Mouse (Mus musculus): ENCODE measurements around the gene Umps. TPM values are rescaled to one million over a fixed set of nuclear protein-coding genes. Genes with fewer than 3 reads are reported as not detected.

The Umps gene
- polyA plus RNA-seq, 1 experiment from 2014 or later: 77.4 TPM

DNA sequence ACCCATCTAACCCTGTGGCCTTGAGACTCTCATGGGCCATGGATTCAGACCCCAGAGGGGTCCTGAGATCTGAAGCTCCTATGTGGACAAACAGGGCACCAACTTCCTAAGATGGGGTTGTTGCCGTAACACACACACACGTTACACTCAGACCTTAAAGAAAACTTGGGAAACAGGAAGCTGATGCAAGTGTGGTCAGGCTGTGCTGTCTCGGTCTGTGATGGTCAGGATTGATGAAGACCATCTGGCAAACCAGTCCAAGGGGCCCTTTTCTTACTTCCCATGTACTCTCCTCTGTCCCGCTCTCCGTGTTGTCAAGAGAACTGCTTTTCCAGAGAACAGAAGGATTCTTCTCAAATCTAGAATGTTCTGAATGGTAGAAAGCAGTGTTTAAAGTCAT, 45.3 kb downstream of the Umps start:
- no peak for DNase-seq (ENCODE audit: low spot score)
- H3K27ac ChIP-seq (ENCODE audit: low read depth, low read length): no peak overlapping the region

DNA sequence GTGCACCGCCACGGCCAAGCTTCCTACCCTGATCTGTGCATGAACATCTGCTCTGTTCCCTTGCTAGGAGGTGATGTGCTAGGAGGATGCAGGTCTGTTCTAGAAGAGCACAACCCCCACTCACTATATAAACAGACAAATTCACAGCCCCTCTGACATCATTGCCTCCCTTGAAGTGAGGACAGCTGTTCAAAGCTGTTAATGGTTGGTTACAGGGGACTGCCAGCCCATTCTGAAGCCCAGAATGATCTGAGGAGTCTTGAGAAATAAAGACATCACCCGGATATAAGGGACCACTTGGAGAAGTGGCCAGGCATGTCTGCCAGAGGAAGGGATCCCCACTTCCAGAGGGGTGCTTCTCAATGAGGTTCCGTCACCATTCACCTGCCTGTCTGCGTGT, 48.9 kb downstream of the Umps start:
- Histone ChIP-seq H3K27ac (ENCODE audit: low read depth, low read length) (no peak overlapping the region), H3K4me1 (replicated peaks; ENCODE audit: control insufficient read depth, insufficient read depth, low read length) (0 out of 2 replicates have a peak, but pooled peaks cover 1% of the 10 kb centered on the region), H3K36me3 (ENCODE audit: control insufficient read depth, insufficient read depth, low read length) (no peaks in the 10 kb centered on the region), H3K4me2 (ENCODE audit: low read depth, low read length, severe bottlenecking) (no peak overlapping the region), H3K27me3 (ENCODE audit: control insufficient read depth, insufficient read depth, low read length) (no peaks in the 10 kb centered on the region), H3K9me3 (ENCODE audit: control insufficient read depth, low read length) (no peaks in the 10 kb centered on the region), H3K4me3 (ENCODE audit: low read depth, low read length) (no peak overlapping the region), H3K9ac (ENCODE audit: low read length) (no peak overlapping the region)
- WGBS: 89% methylated on average over 5 of the region's 5 CpGs
- no peak for DNase-seq (ENCODE audit: low spot score)
- no peak for ATAC-seq (replicated peaks; ENCODE audit: low FRiP score)

More for the DNA sequence above, 45.3 kb downstream of the Umps start:
- Histone ChIP-seq H3K9ac (ENCODE audit: low read length) (no peak overlapping the region), H3K27me3 (ENCODE audit: control insufficient read depth, insufficient read depth, low read length) (no peaks in the 10 kb centered on the region), H3K36me3 (ENCODE audit: control insufficient read depth, insufficient read depth, low read length) (no peaks in the 10 kb centered on the region), H3K9me3 (ENCODE audit: control insufficient read depth, low read length) (no peaks in the 10 kb centered on the region), H3K4me1 (replicated peaks; ENCODE audit: control insufficient read depth, insufficient read depth, low read length) (0 out of 2 replicates have a peak, but pooled peaks cover 1% of the 10 kb centered on the region), H3K4me2 (ENCODE audit: low read depth, low read length, severe bottlenecking) (no peak overlapping the region), H3K4me3 (ENCODE audit: low read depth, low read length) (no peak overlapping the region)
- ATAC-seq (replicated peaks; ENCODE audit: low FRiP score): no peak
- WGBS: 82% methylated on average over 5 of the region's 5 CpGs

DNA sequence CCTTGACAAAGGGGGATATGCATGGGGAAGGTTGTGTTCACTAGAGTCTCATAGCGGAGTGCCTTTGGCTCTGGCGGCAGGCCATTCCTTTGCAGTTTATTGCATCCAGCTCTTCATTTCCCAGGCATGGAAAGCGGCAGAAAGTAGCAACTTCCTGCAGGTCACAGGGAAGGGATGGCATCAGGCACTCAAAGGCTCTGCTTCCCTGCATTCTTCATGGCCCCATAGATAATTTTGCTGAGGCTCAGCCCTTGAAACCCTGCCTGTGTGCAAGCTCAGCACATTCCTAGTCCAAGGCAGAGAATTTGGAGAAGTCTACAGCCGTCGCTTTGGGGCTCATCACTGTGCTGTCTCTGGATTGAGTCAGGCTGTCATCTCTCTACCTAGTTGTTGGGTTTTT, 49.4 kb downstream of the Umps start:
- ATAC-seq (replicated peaks; ENCODE audit: low FRiP score) (no peak), DNase-seq (ENCODE audit: low spot score) (no peak)
- H3K27me3 ChIP-seq (ENCODE audit: control insufficient read depth, insufficient read depth, low read length): no peaks in the 10 kb centered on the region
- H3K4me1 ChIP-seq (replicated peaks; ENCODE audit: control insufficient read depth, insufficient read depth, low read length): 0 out of 2 replicates have a peak, but pooled peaks cover under 1% of the 10 kb centered on the region
- H3K4me3 ChIP-seq (ENCODE audit: low read depth, low read length): no peak overlapping the region
- H3K4me2 ChIP-seq (ENCODE audit: low read depth, low read length, severe bottlenecking): no peak overlapping the region
- H3K9ac ChIP-seq (ENCODE audit: low read length): no peak overlapping the region
- no peaks in the 10 kb centered on the region for H3K36me3 ChIP-seq (ENCODE audit: control insufficient read depth, insufficient read depth, low read length)
- no peaks in the 10 kb centered on the region for H3K9me3 ChIP-seq (ENCODE audit: control insufficient read depth, low read length)
- H3K27ac ChIP-seq (ENCODE audit: low read depth, low read length): no peak overlapping the region
- 81% methylated on average over 5 of the region's 5 CpGs for WGBS

DNA sequence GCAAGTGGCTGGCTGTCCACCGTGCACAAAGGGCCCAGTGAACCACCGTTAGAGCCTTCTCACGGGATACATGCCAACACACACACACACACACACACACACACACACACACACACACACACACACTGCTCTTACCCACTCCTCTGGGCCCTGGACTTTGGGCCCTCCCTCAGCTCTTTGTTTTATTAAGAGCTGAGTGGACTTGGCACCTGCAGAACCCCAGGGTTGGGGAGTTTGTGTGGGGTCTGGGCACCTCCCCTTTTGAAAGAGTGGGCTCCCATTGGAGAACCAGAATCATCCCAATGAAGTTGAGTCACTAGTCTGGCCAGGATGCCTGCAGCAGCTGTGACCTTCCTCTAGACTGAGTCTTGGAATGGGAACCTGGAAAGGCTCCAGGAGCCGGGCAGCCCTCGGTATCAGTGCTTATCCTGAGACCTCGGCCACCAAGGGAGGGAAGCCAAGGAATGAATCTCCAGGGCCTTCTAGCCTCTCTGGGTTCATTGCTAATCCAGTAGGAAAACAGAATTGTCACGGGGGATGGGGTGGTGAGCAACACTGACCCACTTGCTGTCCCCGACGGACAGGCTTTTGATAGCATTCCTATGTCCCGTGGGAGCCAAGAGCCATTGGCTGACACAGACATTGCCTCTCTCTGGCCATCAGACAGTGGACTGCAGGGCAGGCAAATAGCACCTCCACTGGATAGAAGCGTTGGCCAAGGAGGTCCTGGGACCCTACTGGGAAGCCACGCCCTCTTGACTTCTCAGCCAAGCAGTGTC, 50.2 kb downstream of the Umps start:
- no peak overlapping the region for H3K27ac ChIP-seq (ENCODE audit: low read depth, low read length)
- H3K9me3 ChIP-seq (ENCODE audit: control insufficient read depth, low read length): no peaks in the 10 kb centered on the region
- no peak overlapping the region for H3K4me3 ChIP-seq (ENCODE audit: low read depth, low read length)
- no peak overlapping the region for H3K4me2 ChIP-seq (ENCODE audit: low read depth, low read length, severe bottlenecking)
- H3K4me1 ChIP-seq (replicated peaks; ENCODE audit: control insufficient read depth, insufficient read depth, low read length): no peaks in the 10 kb centered on the region
- no peak overlapping the region for H3K9ac ChIP-seq (ENCODE audit: low read length)
- WGBS: 85% methylated on average over 12 of the region's 12 CpGs
- ATAC-seq (replicated peaks; ENCODE audit: low FRiP score) (no peak), DNase-seq (ENCODE audit: low spot score) (no peak)
- H3K36me3 ChIP-seq (ENCODE audit: control insufficient read depth, insufficient read depth, low read length): no peaks in the 10 kb centered on the region
- H3K27me3 ChIP-seq (ENCODE audit: control insufficient read depth, insufficient read depth, low read length): no peaks in the 10 kb centered on the region

DNA sequence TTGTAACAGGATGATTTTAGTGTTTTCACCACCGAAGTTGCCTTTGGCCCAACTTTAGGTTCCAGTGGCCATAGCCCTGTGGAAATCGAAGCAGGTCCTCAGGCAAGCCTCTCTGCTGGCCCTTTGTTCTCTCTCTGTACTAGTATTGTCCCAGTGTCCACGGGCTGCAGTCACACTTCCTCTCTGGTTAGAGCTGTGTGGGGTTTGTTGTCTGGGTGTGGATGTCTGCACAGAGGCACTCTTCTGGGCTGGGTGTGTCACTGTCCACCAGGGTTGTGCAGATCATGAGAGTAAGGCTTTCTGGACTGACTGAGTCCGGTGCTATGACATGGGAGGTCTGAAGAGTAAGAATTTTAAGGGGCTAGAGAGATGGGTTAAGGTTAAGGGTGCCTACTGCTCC, 51.8 kb downstream of the Umps start:
- ATAC-seq (replicated peaks; ENCODE audit: low FRiP score): no peak
- Histone ChIP-seq H3K27ac (ENCODE audit: low read depth, low read length) (no peak overlapping the region), H3K4me1 (replicated peaks; ENCODE audit: control insufficient read depth, insufficient read depth, low read length) (no peaks in the 10 kb centered on the region), H3K27me3 (ENCODE audit: control insufficient read depth, insufficient read depth, low read length) (no peaks in the 10 kb centered on the region), H3K9ac (ENCODE audit: low read length) (no peak overlapping the region), H3K4me2 (ENCODE audit: low read depth, low read length, severe bottlenecking) (no peak overlapping the region), H3K4me3 (ENCODE audit: low read depth, low read length) (no peak overlapping the region), H3K9me3 (ENCODE audit: control insufficient read depth, low read length) (no peaks in the 10 kb centered on the region), H3K36me3 (ENCODE audit: control insufficient read depth, insufficient read depth, low read length) (no peaks in the 10 kb centered on the region)
- WGBS: 80% methylated on average over 4 of the region's 4 CpGs
- no peak for DNase-seq (ENCODE audit: low spot score)

DNA sequence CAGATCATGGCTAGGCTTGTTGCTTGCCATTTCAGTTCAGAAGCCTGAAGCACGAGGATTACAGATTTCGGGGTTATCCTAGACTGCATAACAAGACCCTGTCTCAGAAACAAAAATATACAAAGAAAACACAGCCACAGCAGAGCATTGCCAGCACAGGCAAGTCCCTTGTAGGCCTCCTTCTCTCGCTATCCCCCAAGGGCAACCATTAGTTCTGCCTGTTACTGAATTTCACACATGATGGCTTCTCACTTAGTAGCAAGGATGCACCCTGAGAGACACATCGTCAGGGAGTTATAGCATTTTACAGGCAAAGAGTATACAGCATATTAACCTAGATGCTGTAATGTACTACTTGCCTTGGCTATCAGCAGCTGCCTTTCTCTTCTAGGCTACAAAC, 58.6 kb downstream of the Umps start:
- Histone ChIP-seq H3K27me3 (ENCODE audit: control insufficient read depth, insufficient read depth, low read length) (no peaks in the 10 kb centered on the region), H3K9ac (ENCODE audit: low read length) (no peak overlapping the region), H3K4me1 (replicated peaks; ENCODE audit: control insufficient read depth, insufficient read depth, low read length) (no peaks in the 10 kb centered on the region), H3K27ac (ENCODE audit: low read depth, low read length) (no peak overlapping the region), H3K36me3 (ENCODE audit: control insufficient read depth, insufficient read depth, low read length) (no peaks in the 10 kb centered on the region), H3K4me3 (ENCODE audit: low read depth, low read length) (no peak overlapping the region), H3K4me2 (ENCODE audit: low read depth, low read length, severe bottlenecking) (no peak overlapping the region), H3K9me3 (ENCODE audit: control insufficient read depth, low read length) (no peaks in the 10 kb centered on the region)
- DNase-seq (ENCODE audit: low spot score) (no peak), ATAC-seq (replicated peaks; ENCODE audit: low FRiP score) (no peak)
- 80% methylated on average over 4 of the region's 4 CpGs for WGBS

Other genes starting within 250 kb of the Umps start
- 0.07 TPM in 1 of 2 replicates, not detected in the other for gene Muc13, start 173.0 kb downstream of the Umps start, polyA plus RNA-seq (2014; fragmentation: Nextera tagmentation; extraction: Ambion mirVana)
- 28.2 and 31.5 TPM in 2 replicates for gene Itgb5, start 137.4 kb downstream of the Umps start, polyA plus RNA-seq (2014; fragmentation: Nextera tagmentation; extraction: Ambion mirVana)

All from forebrain, embryonic 11.5 days (tissue).